Mouse (Mus musculus) central nervous system, embryonic 18 days (tissue): Measurements from ENCODE around the gene Gzmc. TPM values are rescaled to one million over a fixed set of nuclear protein-coding genes. Genes with fewer than 3 reads are reported as not detected.

Source experiments
- polyA plus RNA-seq: library from polyadenylated mRNA; depleted of rRNA; stranded (reverse); fragments of >200 nt; gene quantifications from 2 replicates; pipeline ENCODE4 v1.2.3, GENCODE M21; 2012; rRNA removed

The Gzmc gene
- polyA plus RNA-seq: not detected in 2 replicates

GRCm38 (mm10) chr14:56234556-56234955 lies at the start of gene Gzmc:
Gene Gzmc (minus strand): TSS chr14:56234656.

GRCm38 (mm10) chr14:56262153-56262552 lies 27.7 kb upstream of the Gzmc start, which contains the start of gene Gzmb:
Gene Gzmb (minus strand): TSS chr14:56262260.

GRCm38 (mm10) chr14:56211317-56211716 lies 23.1 kb downstream of the Gzmc start, which contains the start of gene Gzmf:
Gene Gzmf (minus strand): TSS chr14:56211417.

Other genes with a start within 250 kb of the Gzmc start
- gene Mcpt1, start 216.7 kb downstream of the Gzmc start, polyA plus RNA-seq: not detected in 2 replicates
- not detected in 2 replicates for gene Mcpt9, start 204.2 kb downstream of the Gzmc start, polyA plus RNA-seq
- not detected in 2 replicates for gene Mcpt2, start 192.6 kb downstream of the Gzmc start, polyA plus RNA-seq
- 0.23 and 0.70 TPM in 2 replicates for gene Mcpt4, start 172.3 kb downstream of the Gzmc start, polyA plus RNA-seq
- not detected in 2 replicates for gene Mcpt8, start 149.4 kb downstream of the Gzmc start, polyA plus RNA-seq
- gene Ctsg, start 132.1 kb downstream of the Gzmc start, polyA plus RNA-seq: 0.13 and 0.25 TPM in 2 replicates
- gene Gzme, start 114.0 kb downstream of the Gzmc start, polyA plus RNA-seq: not detected in 2 replicates
- gene Gzmd, start 102.0 kb downstream of the Gzmc start, polyA plus RNA-seq: not detected in 2 replicates
- not detected in 2 replicates for gene Gzmg, start 75.1 kb downstream of the Gzmc start, polyA plus RNA-seq
- gene Gzmn, start 60.1 kb downstream of the Gzmc start, polyA plus RNA-seq: not detected in 2 replicates
- not detected in 2 replicates for gene Gzmf, start 23.2 kb downstream of the Gzmc start, polyA plus RNA-seq
- gene Gzmb, start 27.6 kb upstream of the Gzmc start, polyA plus RNA-seq: 0.05 TPM in 1 of 2 replicates, not detected in the other
- 0.23 and 0.25 TPM in 2 replicates for gene Atp12a, start 130.4 kb upstream of the Gzmc start, polyA plus RNA-seq
- 0.49 and 0.56 TPM in 2 replicates for gene Rnf17, start 167.9 kb upstream of the Gzmc start, polyA plus RNA-seq